Mouse (Mus musculus) embryonic facial prominence, embryonic 12.5 days (tissue): ENCODE measurements around the gene Col4a6. TPM values are rescaled to one million over a fixed set of nuclear protein-coding genes. Genes with fewer than 3 reads are reported as not detected.

Experiments used
- ATAC-seq: fragments of 200-750 bp; cut with Nextera tagmentation; 2 replicates; pipeline ENCODE4 v1.8.0; 2017; ENCODE audit not compliant: insufficient number of reproducible peaks, insufficient read depth, low FRiP score, low TSS enrichment
- H3K27ac ChIP-seq: fragments of 300-500 bp; sonication (generic); 2 replicates; pipeline ENCODE4 v1.5.1; 2016; ENCODE audit warnings: mild to moderate bottlenecking
- H3K27me3 ChIP-seq: fragments of 300-500 bp; sonication (generic); 2 replicates; pipeline ENCODE4 v1.6.1; 2016; ENCODE audit warnings: mild to moderate bottlenecking, moderate library complexity
- H3K36me3 ChIP-seq: fragments of 300-500 bp; sonication (generic); 2 replicates; pipeline ENCODE4 v1.6.1; 2016; ENCODE audit warnings: mild to moderate bottlenecking
- H3K4me1 ChIP-seq: fragments of 300-500 bp; sonication (generic); 2 replicates; pipeline ENCODE4 v1.6.1; 2016
- H3K4me2 ChIP-seq: fragments of 300-500 bp; sonication (generic); replicated peaks from 2 replicates; pipeline ENCODE4 v1.6.1; 2016; ENCODE audit warnings: mild to moderate bottlenecking, moderate library complexity
- H3K4me3 ChIP-seq: fragments of 300-500 bp; sonication (generic); 2 replicates; pipeline ENCODE4 v1.5.1; 2016; ENCODE audit warnings: mild to moderate bottlenecking
- H3K9ac ChIP-seq: fragments of 300-500 bp; sonication (generic); 2 replicates; pipeline ENCODE4 v1.6.1; 2016; ENCODE audit warnings: mild to moderate bottlenecking, moderate library complexity
- H3K9me3 ChIP-seq: fragments of 300-500 bp; sonication (generic); 2 replicates; pipeline ENCODE4 v1.6.1; 2016; ENCODE audit warnings: mild to moderate bottlenecking, moderate library complexity
- WGBS: fragments of 180-500 bp; shearing (Covaris S2); methylation state at CpG from one replicate; pipeline ENCODE4 v1.1.7; 2016; 5-methylcytosine and 5-hydroxymethylcytosine counted together
- polyA plus RNA-seq: library from polyadenylated mRNA; unstranded; fragments of >200 nt; fragmentation: Nextera tagmentation; extraction: Ambion mirVana; gene quantifications from 2 replicates; pipeline ENCODE4 v1.2.1, GENCODE M21; 2016

Col4a6 gene
- polyA plus RNA-seq, 1 experiment from 2014 or later: 2.0 TPM

DNA sequence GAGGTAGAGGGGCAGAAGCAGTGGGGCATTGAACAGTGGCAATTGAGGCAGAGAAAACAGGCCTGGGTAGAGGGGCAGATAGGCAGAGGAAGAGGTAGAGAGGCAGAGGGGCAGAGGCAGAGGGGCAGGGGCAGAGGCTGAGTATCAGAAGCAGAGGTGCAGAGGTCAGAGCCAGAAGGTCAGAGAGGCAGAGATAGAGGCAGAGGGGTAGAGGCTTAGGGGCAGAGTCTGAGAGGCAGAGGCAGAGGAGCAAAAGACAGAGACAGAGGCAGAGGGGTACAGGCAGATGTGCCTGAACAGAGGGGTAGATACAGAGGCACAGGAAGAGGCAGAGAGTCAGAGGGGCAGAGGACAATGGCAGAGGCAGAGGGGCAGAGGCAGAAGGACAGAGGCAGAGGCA lies 323.6 kb downstream of the Col4a6 start:
- Histone ChIP-seq H3K27ac (no peak overlapping the region), H3K4me1 (no peaks in the 10 kb centered on the region), H3K9me3 (no peaks in the 10 kb centered on the region), H3K9ac (no peak overlapping the region), H3K27me3 (peaks cover 58% of the 10 kb centered on the region), H3K4me2 (no peak overlapping the region), H3K4me3 (no peak overlapping the region), H3K36me3 (no peaks in the 10 kb centered on the region)
- peak; percentile 69; the same call in 1 of the 2 replicates for ATAC-seq

DNA sequence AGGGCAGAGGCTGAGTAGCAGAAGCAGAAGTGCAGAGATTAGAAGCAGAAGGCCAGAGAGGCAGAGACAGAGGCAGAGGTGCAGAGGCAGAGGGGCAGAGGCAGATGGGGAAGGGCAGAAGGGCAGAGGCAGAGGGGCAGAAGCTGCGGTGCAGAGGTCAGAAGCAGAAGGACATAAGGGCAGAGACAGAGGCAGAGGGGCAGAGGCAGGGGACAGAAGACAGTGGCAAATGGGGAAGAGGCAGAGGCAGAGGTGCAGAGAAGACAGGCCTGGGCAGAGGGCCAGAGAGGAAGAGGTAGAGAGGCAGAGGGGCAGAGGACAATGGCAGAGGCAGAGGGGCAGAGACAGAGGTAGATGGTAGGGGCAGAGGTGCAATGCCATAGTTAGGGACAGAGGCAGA lies 324.2 kb downstream of the Col4a6 start:
- no peak for ATAC-seq
- no peak overlapping the region for H3K4me3 ChIP-seq
- H3K27ac ChIP-seq: no peak overlapping the region
- H3K9ac ChIP-seq: no peak overlapping the region
- 58% methylated on average over 1 of the region's 1 CpGs for WGBS
- H3K4me1 ChIP-seq: no peaks in the 10 kb centered on the region
- H3K36me3 ChIP-seq: no peaks in the 10 kb centered on the region
- no peak overlapping the region for H3K4me2 ChIP-seq
- no peaks in the 10 kb centered on the region for H3K9me3 ChIP-seq
- peaks cover 52% of the 10 kb centered on the region for H3K27me3 ChIP-seq

Other genes with a start within 250 kb of the Col4a6 start
- 11.6 and 14.1 TPM in 2 replicates for gene Col4a5, start 1.3 kb upstream of the Col4a6 start, polyA plus RNA-seq